Mouse (Mus musculus) lung, embryonic 15.5 days (tissue): ENCODE results near the gene Cd1d1. TPM values are rescaled to one million over a fixed set of nuclear protein-coding genes. Genes with fewer than 3 reads are reported as not detected.

Experiments
- ATAC-seq: fragments of 200-750 bp; cut with Nextera tagmentation; 2 replicates; pipeline ENCODE4 v1.8.0; 2017; ENCODE audit warnings: moderate number of reproducible peaks, borderline replicate concordance; ENCODE audit not compliant: low FRiP score, low TSS enrichment; ENCODE audit errors: extremely low read depth
- H3K27ac ChIP-seq: fragments of 300-500 bp; sonication (generic); 2 replicates; pipeline ENCODE4 v1.5.1; 2015; ENCODE audit warnings: moderate library complexity, mild to moderate bottlenecking, inconsistent platforms
- H3K27me3 ChIP-seq: fragments of 300-500 bp; sonication (generic); 2 replicates; pipeline ENCODE4 v1.6.1; 2015; ENCODE audit warnings: inconsistent platforms
- H3K36me3 ChIP-seq: fragments of 300-500 bp; sonication (generic); 2 replicates; pipeline ENCODE4 v1.6.1; 2015; ENCODE audit warnings: inconsistent platforms
- H3K4me1 ChIP-seq: fragments of 300-500 bp; sonication (generic); 2 replicates; pipeline ENCODE4 v1.6.1; 2015; ENCODE audit warnings: inconsistent platforms
- H3K4me2 ChIP-seq: fragments of 300-500 bp; sonication (generic); 2 replicates; pipeline ENCODE4 v1.6.1; 2015; ENCODE audit warnings: inconsistent platforms, mild to moderate bottlenecking, moderate library complexity
- H3K4me3 ChIP-seq: fragments of 300-500 bp; sonication (generic); 2 replicates; pipeline ENCODE4 v1.5.1; 2015; ENCODE audit warnings: mild to moderate bottlenecking, inconsistent platforms
- H3K9ac ChIP-seq: fragments of 300-500 bp; sonication (generic); 2 replicates; pipeline ENCODE4 v1.6.1; 2015; ENCODE audit warnings: inconsistent platforms
- H3K9me3 ChIP-seq: fragments of 300-500 bp; sonication (generic); 2 replicates; pipeline ENCODE4 v1.6.1; 2016; ENCODE audit warnings: inconsistent platforms
- WGBS: fragments of 180-500 bp; shearing (Covaris S2); methylation state at CpG from one replicate; pipeline ENCODE4 v1.1.7; 2015; 5-methylcytosine and 5-hydroxymethylcytosine counted together
- polyA plus RNA-seq: library from polyadenylated mRNA; unstranded; fragments of >200 nt; fragmentation: Nextera tagmentation; extraction: Ambion mirVana; gene quantifications from 2 replicates; pipeline ENCODE4 v1.2.1, GENCODE M21; 2015

The Cd1d1 gene
- polyA plus RNA-seq, 1 experiment from 2014 or later, result 40.8 TPM

DNA sequence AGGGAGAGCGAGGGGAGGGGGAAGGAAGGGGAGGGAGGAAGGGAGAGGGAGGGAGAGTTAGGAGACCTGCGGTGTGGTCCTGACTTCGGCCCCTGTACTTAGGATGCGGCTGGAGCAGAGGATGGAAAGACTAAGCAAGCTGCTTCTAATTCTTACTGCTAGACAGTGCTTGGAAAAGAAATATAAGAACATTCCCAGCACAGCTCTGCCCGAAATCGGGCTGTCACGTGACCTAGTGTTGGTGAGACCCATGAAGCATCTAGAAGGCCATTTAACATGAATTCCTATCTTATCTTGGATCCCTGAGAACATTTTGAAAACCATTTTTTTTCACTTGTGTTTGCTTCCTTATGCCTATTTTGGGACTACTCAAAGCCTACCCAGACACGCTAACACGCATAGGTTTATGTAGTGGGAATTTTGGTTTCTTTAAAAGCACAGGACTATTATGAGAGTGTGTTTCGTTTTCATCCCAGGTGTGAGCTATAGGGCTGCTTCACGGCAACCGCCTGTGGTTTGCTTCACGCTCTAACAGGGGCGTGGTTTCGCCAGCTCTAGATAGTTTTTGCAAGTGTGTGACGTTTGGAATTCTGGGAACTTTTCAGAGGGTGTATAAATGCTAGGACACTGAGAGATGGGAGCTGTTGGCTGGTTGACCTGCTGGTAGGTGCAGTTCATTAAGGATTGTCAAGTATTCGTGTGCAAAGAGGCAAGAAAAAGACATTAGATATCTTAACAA is 38.4 kb downstream of the Cd1d1 start:
- no peak for ATAC-seq

DNA sequence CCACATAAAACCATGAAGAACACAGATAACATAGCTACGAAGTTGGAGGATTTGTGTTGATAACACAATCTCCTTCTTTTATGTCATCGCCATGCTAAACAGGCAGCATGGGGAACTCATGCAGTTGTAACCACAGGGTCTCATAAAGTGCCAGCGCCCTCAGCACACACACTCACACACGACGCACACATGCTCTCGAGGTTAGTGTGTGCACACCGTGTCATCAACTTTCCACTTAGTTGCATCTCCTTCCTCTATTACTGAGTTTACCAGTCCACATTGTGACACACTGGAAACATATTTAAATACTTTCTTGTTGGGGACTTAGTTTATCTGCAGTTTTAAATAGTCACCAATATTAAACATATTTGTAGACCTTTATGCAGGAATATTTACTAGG is 40.2 kb downstream of the Cd1d1 start:
- Histone ChIP-seq H3K9me3 (no peaks in the 10 kb centered on the region), H3K36me3 (no peaks in the 10 kb centered on the region), H3K4me2 (no peak overlapping the region), H3K27ac (no peak overlapping the region), H3K9ac (no peak overlapping the region), H3K4me1 (no peaks in the 10 kb centered on the region), H3K4me3 (no peak overlapping the region), H3K27me3 (no peaks in the 10 kb centered on the region)
- ATAC-seq, result no peak
- 82% methylated on average over 7 of the region's 7 CpGs for WGBS

More for the DNA sequence above, 38.4 kb downstream of the Cd1d1 start:
- no peak overlapping the region for H3K9ac ChIP-seq
- no peaks in the 10 kb centered on the region for H3K9me3 ChIP-seq
- H3K4me2 ChIP-seq, result no peak overlapping the region
- WGBS, result 77% methylated on average over 17 of the region's 17 CpGs
- H3K27me3 ChIP-seq, result no peaks in the 10 kb centered on the region
- no peaks in the 10 kb centered on the region for H3K36me3 ChIP-seq
- no peak overlapping the region for H3K4me3 ChIP-seq
- H3K4me1 ChIP-seq, result no peaks in the 10 kb centered on the region
- no peak overlapping the region for H3K27ac ChIP-seq

- Histone ChIP-seq H3K4me2 (no peak overlapping the region), H3K36me3 (no peaks in the 10 kb centered on the region), H3K4me3 (no peak overlapping the region), H3K4me1 (no peaks in the 10 kb centered on the region), H3K9ac (no peak overlapping the region), H3K27ac (no peak overlapping the region), H3K27me3 (no peaks in the 10 kb centered on the region), H3K9me3 (no peaks in the 10 kb centered on the region)
- ATAC-seq, result no peak
- 10% methylated on average over 4 of the region's 4 CpGs for WGBS
Measured at GRCm38 (mm10) chr3:86955376-86955775, 43.9 kb downstream of the Cd1d1 start.

DNA sequence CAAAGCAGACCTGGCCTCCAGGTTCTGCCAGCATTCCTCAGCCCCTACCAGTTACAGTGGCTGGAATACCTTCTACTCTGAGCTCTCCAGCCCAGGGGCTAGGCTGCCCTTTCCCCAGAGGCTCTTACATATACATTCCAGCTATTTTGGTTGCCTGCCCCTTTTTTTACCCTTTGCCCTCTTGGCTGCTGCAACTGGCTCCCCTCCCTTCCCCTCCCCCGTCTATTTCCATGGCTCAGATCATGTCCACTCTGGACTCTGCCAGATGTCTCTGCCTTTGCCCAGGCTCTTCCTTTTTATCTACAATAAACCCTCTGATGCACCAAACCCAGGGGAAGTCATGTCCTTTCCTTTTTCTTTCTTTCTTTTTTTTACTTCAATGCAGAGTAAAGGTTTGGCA is 44.7 kb downstream of the Cd1d1 start:
- no peak for ATAC-seq
- 27% methylated on average over 1 of the region's 1 CpGs for WGBS

DNA sequence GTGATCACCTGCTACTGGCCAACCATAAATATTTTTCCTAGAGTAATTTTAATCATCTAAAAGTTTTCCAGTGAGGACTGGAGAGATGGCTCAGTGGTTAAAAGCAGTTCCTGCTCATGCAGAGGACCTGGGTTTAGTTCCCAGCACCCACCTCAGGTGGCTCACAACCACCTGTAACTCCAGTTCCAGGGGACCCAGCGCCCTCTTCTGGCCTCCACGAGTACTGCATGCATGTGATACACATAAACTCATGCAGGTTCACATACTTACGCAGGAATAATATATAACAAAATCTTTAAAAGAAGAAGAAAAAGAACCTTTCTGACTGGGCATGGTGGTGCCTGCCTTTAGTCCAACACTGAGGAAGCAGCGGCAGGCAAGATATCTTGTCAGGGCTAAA is 45.4 kb downstream of the Cd1d1 start:
- no peak for ATAC-seq
- H3K9ac ChIP-seq, result no peak overlapping the region
- 87% methylated on average over 4 of the region's 4 CpGs for WGBS
- no peak overlapping the region for H3K4me3 ChIP-seq
- no peaks in the 10 kb centered on the region for H3K4me1 ChIP-seq
- no peak overlapping the region for H3K27ac ChIP-seq
- H3K27me3 ChIP-seq, result no peaks in the 10 kb centered on the region
- H3K9me3 ChIP-seq, result no peaks in the 10 kb centered on the region
- H3K36me3 ChIP-seq, result no peaks in the 10 kb centered on the region
- H3K4me2 ChIP-seq, result no peak overlapping the region

More for the DNA sequence above, 44.7 kb downstream of the Cd1d1 start:
- no peak overlapping the region for H3K9ac ChIP-seq
- no peaks in the 10 kb centered on the region for H3K4me1 ChIP-seq
- H3K4me2 ChIP-seq, result no peak overlapping the region
- no peak overlapping the region for H3K4me3 ChIP-seq
- H3K27me3 ChIP-seq, result no peaks in the 10 kb centered on the region
- no peaks in the 10 kb centered on the region for H3K9me3 ChIP-seq
- H3K27ac ChIP-seq, result no peak overlapping the region
- H3K36me3 ChIP-seq, result no peaks in the 10 kb centered on the region

DNA sequence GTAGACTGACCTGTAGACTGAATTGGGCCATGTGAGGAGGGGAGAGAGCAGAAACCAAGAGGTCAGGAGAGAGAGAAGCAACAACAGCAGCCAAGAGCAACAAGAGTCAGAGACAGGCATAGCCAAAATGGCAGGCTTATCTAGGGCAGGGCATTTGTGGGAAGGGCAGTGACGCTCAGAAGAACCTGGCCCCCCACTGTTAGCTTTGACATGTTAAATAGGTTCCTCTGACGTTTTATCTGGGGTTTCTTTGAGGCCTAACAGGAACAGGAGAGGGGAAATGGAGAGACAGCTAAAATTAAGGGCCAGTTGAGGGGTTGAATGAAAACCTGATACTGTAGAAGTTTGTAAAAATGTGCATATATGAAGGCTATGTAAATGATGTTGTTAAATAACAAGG is 48.6 kb downstream of the Cd1d1 start:
- no peak overlapping the region for H3K9ac ChIP-seq
- H3K27ac ChIP-seq, result no peak overlapping the region
- no peaks in the 10 kb centered on the region for H3K36me3 ChIP-seq
- H3K27me3 ChIP-seq, result no peaks in the 10 kb centered on the region
- H3K9me3 ChIP-seq, result no peaks in the 10 kb centered on the region
- H3K4me2 ChIP-seq, result no peak overlapping the region
- WGBS, result 27% methylated on average over 2 of the region's 2 CpGs
- no peak overlapping the region for H3K4me3 ChIP-seq
- no peak for ATAC-seq
- no peaks in the 10 kb centered on the region for H3K4me1 ChIP-seq

Other genes with a start within 250 kb of the Cd1d1 start
- gene Dclk2, start 78.6 kb downstream of the Cd1d1 start, polyA plus RNA-seq, result 6.4 and 6.8 TPM in 2 replicates
- gene Kirrel, start 175.3 kb upstream of the Cd1d1 start, polyA plus RNA-seq, result 20.7 and 23.0 TPM in 2 replicates